Mouse (Mus musculus): Measurements from ENCODE around the gene Mga.

Gene Mga

GRCm38 (mm10) chr2:119988952-119989351, 91.9 kb downstream of the Mga start:
- no peak for DNase-seq

- DNase-seq = no peak
Measured at GRCm38 (mm10) chr2:119990881-119991280, 93.9 kb downstream of the Mga start.

GRCm38 (mm10) chr2:119992349-119992748, 95.3 kb downstream of the Mga start:
- DNase-seq = no peak

GRCm38 (mm10) chr2:119993515-119993914, 96.5 kb downstream of the Mga start:
- DNase-seq = no peak

DNA sequence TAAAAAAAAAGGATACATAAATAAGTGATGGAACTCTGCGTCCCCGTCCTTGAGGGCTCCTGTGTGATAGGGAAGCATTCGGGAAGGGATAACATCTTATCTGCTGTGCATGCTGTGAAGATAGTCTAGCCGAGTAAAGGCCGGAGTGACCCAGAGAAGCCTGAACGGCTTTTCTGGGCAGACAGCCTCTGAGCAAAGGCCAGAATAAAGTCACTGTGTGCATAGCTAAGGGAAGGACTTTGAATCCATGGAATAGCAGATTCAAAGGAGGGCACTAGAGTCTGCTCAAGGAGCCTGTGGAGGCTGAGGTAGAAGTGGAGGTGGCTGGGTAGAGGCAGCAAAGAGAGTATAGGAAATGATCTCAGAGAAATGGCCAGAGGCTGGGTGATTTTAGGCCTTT, 97.8 kb downstream of the Mga start:
- DNase-seq = no peak

DNA sequence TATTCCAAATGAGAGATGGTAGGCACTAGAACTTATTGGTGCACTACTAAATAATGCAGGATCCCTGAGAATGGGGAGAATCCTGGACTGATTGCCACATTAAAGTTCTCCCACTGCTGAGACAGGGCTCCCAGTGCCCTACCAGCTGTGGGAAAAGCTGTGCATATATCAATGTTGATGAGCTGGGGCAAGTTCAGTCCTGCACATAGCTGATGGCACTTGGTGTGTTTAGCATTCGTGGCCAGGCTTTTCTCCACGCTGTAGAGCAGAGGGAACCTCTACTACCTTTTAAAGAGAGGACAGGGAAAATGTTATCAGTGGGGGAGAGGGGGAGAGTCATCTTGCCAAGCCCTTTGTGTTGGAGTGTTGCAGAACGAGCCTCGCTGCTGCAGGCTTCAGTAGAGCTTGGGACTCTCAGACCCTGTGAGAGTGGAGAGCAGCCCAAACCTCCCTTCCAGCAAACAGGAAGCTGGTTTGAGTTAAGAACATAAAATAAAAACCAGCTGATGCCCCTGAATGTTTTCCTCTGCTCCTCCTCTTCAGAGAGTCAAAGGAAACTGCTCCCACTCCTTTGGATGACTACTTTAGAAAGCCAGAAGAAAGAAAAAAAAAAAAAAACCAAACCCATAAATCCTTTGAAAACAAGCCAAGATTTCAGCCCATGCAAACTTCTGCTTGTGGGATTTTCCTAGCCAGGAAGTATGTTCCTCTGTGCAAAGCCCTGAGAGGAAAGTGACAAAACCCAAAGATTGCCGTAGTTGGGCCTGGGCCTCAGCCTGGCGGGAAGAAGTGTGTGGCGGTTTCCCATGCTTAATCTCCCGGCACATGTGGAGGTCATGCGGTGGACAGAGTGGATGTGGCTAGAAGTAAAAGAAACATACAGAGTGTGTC, 98.6 kb downstream of the Mga start:
- DNase-seq = no peak

- no peak for DNase-seq
Measured at GRCm38 (mm10) chr2:119997354-119997753, 100.3 kb downstream of the Mga start.

- DNase-seq = no peak
Measured at GRCm38 (mm10) chr2:119999731-120000130, 102.7 kb downstream of the Mga start.

DNA sequence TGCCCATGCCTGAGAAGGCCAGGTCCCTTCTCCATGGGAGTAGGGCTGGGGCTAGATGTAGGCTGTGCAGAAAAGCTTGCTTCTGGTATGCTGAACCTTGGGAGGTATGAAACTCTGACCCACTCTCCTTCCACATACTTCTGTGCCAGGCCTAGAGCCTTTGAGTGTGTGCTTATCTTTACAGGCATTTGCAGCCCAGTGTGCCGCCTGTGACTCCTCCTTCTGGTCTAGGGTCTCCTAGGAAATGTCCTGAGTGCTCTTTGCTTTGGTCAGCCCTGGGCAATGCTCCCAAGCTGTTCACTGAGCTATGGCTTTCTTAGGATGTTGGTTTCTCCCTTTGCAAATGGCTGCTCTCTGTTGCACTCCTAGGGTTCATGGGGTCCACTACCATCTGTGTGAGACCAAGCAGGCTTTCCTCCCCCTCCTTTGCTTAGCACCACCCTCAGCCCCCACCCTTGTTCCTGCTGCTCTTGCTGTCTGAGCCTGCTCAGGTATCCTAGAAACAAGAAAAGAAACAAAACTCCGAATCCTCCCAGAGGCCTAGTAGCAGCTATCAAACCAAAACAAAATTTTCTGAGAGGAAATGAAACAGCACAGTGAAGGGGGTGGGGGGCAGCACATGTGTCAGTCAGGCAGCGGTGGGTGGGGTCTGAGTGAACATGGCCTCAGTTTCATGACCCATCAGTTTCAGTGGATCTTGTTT, 104.0 kb downstream of the Mga start:
- no peak for DNase-seq

- no peak for DNase-seq
Measured at GRCm38 (mm10) chr2:120001956-120002355, 104.9 kb downstream of the Mga start.

- no peak for DNase-seq
Measured at GRCm38 (mm10) chr2:120003970-120004369, 106.9 kb downstream of the Mga start.

GRCm38 (mm10) chr2:120006696-120007095, 109.7 kb downstream of the Mga start:
- DNase-seq = no peak

DNA sequence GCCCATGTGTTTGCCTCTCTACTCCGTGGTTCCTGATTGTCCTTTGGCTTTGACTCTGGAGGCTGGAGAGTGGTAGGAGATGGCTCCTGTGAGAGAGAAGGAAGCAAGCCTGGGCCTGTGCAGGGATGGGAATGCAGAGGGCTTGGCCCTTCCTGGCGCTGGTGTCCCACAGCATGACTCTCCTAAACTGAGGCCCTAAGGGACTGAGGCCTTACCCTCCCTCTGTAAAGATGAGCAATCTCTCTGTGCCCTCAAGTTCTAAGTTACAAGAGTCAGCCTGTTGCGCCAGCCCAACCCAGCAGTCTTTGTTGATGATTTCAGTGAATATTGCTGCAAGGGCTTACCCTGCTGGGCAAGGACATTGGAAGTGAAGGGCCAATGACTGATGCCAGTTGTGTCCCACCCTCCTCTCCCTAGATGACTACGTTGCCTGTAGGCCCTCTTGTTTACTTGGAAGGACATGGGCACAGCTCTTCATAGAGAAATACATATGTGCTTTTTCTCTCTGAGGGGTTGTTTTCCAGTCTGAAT, 110.7 kb downstream of the Mga start:
- no peak for DNase-seq

DNA sequence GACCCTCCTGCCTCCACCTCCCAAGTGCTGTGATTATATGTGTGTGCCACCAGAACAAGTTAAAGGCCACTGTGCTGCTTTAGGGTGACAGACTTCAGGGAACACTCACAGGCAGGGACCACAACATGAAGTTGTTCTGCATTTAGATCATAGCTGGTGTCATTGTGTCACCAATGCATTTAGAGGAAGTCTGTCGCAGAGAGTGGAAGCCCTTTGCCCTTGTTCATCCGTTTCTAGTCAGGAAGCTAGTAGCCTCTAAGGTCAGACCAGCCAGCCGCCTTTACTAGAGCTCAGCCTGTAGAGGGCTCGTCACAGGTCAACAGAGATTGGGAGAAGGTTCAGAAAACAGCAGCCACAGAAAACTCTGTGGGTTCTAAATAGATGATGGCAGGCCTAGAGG, 111.6 kb downstream of the Mga start:
- DNase-seq = no peak

GRCm38 (mm10) chr2:120011462-120012200, 114.6 kb downstream of the Mga start:
- peak in 1 of 2 experiments; percentile 42 for DNase-seq

DNA sequence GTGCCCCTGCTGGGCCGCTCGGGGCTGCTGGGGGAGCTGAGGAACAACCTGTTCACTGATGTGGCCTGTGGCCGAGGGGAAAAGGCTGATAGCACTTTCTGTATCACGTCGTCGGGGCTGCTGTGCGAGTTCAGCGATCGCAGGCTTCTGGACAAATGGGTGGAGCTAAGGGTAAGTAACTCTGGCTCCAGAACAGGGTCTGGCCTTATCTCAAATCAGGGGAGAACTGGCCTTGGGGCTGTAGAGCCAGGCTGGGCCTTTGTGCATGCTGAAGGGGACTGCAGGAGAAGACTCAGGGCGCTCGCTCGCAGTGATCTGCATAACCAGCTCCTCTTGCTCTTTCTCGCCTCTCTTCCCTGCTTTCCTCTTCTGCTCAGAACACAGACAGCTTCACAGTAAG, 115.9 kb downstream of the Mga start:
- DNase-seq = no peak

DNA sequence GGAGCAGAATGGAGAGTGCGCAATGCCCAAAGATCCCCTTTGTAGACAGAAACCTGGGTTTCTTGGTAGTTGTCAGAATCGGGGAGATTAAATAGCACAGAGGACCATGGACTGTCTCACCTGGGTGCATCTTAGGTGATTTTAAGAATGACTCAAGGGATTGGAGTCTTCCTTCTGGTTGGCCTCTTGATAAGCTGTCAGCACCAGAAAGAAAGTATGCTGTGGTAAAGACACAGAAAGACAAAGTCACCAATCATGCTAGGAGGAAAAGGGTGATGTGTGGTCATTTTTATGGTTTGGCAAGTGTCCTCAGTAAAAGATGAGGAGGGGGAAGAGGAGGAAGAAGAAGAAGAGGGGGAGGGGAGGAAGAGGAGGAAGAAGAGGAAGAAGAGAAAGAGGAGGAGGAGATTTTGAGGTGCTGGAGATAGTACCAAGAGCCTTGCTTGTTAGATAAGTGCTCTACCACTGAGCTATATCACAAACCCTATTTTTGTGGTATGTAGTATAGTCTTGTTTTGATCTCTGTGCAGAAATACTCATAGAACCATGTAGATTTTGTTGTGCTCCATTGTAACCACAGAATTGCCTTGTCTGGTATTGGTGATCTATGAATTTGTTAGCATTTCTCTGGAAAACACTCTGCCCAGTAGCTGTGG, 116.9 kb downstream of the Mga start:
- DNase-seq = no peak

DNA sequence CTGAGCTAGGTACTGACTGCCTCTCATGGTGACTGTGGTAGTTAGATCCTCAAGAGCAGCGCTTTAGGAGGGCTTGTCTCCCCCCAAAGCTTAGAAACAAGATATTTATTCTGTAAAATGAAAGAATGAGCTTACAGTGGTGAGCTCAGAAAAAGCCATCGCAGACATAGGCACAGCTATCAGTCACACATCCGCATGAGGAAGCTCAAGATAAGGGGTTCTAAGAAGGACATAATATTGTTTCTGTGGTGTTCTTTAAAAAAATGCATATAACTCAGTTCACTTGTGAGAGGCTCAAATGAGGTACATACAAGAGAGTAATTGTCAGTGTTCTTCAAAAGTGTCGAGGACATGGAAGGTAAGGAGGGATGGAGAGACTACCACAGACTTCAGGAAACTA, 118.9 kb downstream of the Mga start:
- no peak for DNase-seq

- DNase-seq = no peak
Measured at GRCm38 (mm10) chr2:120017599-120017998, 120.6 kb downstream of the Mga start.

Measured in spleen, adult 18-20 months (tissue).